Mouse (Mus musculus) erythroblast, embryonic 14.5 days (primary cell): ENCODE data around the gene St5. TPM values are rescaled to one million over a fixed set of nuclear protein-coding genes. Genes with fewer than 3 reads are reported as not detected.

Source experiments
- H3K27me3 ChIP-seq: 2 replicates; pipeline ENCODE4 v1.6.1; 2012; ENCODE audit warnings: inconsistent platforms; ENCODE audit not compliant: control insufficient read depth
- H3K36me3 ChIP-seq: 2 replicates; pipeline ENCODE4 v1.6.1; 2012; ENCODE audit warnings: mild to moderate bottlenecking, inconsistent platforms; ENCODE audit not compliant: control insufficient read depth
- H3K4me1 ChIP-seq: 2 replicates; pipeline ENCODE4 v1.6.1; 2012; ENCODE audit warnings: inconsistent platforms; ENCODE audit not compliant: control insufficient read depth
- H3K4me3 ChIP-seq: replicated peaks from 2 replicates; pipeline ENCODE3; 2012; ENCODE audit warnings: moderate library complexity, mild to moderate bottlenecking, inconsistent platforms
- H3K9me3 ChIP-seq: 2 replicates; pipeline ENCODE4 v1.6.1; 2012; ENCODE audit warnings: low read length, inconsistent platforms, mixed read lengths; ENCODE audit not compliant: control insufficient read depth
- GATA1 ChIP-seq: IDR thresholded peaks from 2 replicates; pipeline ENCODE4 v1.6.1; 2012; ENCODE audit warnings: low read length, inconsistent platforms, mixed read lengths
- TAL1 ChIP-seq: IDR thresholded peaks from 3 replicates; pipeline ENCODE4 v1.6.1; 2012; ENCODE audit warnings: low read length, inconsistent platforms, mixed read lengths
- polyA plus RNA-seq: library from polyadenylated mRNA; stranded (reverse); fragments of >175 nt; gene quantifications from 2 replicates; pipeline ENCODE4 v1.2.3, GENCODE M21; 2012

St5 gene
- polyA plus RNA-seq, 1 experiment, result 1.3 TPM

GRCm38 (mm10) chr7:109477926-109478325 lies 225.5 kb downstream of the St5 start:
- no peaks in the 10 kb centered on the region for H3K9me3 ChIP-seq
- no peak overlapping the region for H3K4me3 ChIP-seq
- no peaks in the 10 kb centered on the region for H3K4me1 ChIP-seq
- no peaks in the 10 kb centered on the region for H3K27me3 ChIP-seq
- H3K36me3 ChIP-seq, result no peaks in the 10 kb centered on the region
- TF ChIP-seq TAL1 (no peak), GATA1 (no peak)

Other genes with a start within 250 kb of the St5 start
- gene Trim66, start 195.5 kb downstream of the St5 start, polyA plus RNA-seq, result not detected in 2 replicates
- gene Rpl27a, start 184.5 kb downstream of the St5 start, polyA plus RNA-seq, result 866 and 1,006 TPM in 2 replicates
- 7.5 and 10.3 TPM in 2 replicates for gene Akip1, start 85 bp upstream of the St5 start, polyA plus RNA-seq
- gene BC051019, start 20.2 kb upstream of the St5 start, polyA plus RNA-seq, result not detected in 2 replicates
- 0.11 and 0.28 TPM in 2 replicates for gene Ascl3, start 28.1 kb upstream of the St5 start, polyA plus RNA-seq
- gene Tmem9b, start 49.3 kb upstream of the St5 start, polyA plus RNA-seq, result 0.19 and 0.51 TPM in 2 replicates
- 0.05 and 0.48 TPM in 2 replicates for gene Nrip3, start 78.4 kb upstream of the St5 start, polyA plus RNA-seq
- gene Scube2, start 162.1 kb upstream of the St5 start, polyA plus RNA-seq, result not detected in 2 replicates